Mouse (Mus musculus): ENCODE results near the gene B3galt1.

The B3galt1 gene

GRCm38 (mm10) chr2:67751585-67751984 lies 185.9 kb downstream of the B3galt1 start:
- DNase-seq, result no peak

GRCm38 (mm10) chr2:67756507-67756906 lies 190.8 kb downstream of the B3galt1 start:
- no peak for DNase-seq

- no peak for DNase-seq
These were observed 221.9 kb downstream of the B3galt1 start for GRCm38 (mm10) chr2:67787536-67787935.

GRCm38 (mm10) chr2:67797561-67797960 lies 231.9 kb downstream of the B3galt1 start:
- DNase-seq, result no peak

GRCm38 (mm10) chr2:67799981-67800380 lies 234.3 kb downstream of the B3galt1 start:
- DNase-seq, result no peak

- DNase-seq, result no peak
These were observed 250.5 kb downstream of the B3galt1 start for GRCm38 (mm10) chr2:67816149-67816548.

GRCm38 (mm10) chr2:67818014-67818413 lies 252.3 kb downstream of the B3galt1 start:
- DNase-seq, result no peak

- DNase-seq, result no peak
These were observed 256.7 kb downstream of the B3galt1 start for GRCm38 (mm10) chr2:67822360-67822759.

GRCm38 (mm10) chr2:67827697-67828096 lies 262.0 kb downstream of the B3galt1 start:
- DNase-seq, result no peak

GRCm38 (mm10) chr2:67829055-67829915 lies 263.6 kb downstream of the B3galt1 start:
- no peak for DNase-seq

- DNase-seq, result no peak
These were observed 282.1 kb downstream of the B3galt1 start for GRCm38 (mm10) chr2:67847806-67848205.

GRCm38 (mm10) chr2:67850725-67851124 lies 285.1 kb downstream of the B3galt1 start:
- DNase-seq, result no peak

- DNase-seq, result no peak
These were observed 292.7 kb downstream of the B3galt1 start for GRCm38 (mm10) chr2:67858340-67858739.

- DNase-seq, result no peak
These were observed 293.3 kb downstream of the B3galt1 start for GRCm38 (mm10) chr2:67859004-67859403.

- DNase-seq, result no peak
These were observed 307.7 kb downstream of the B3galt1 start for GRCm38 (mm10) chr2:67873368-67873767.

GRCm38 (mm10) chr2:67879836-67880235 lies 314.2 kb downstream of the B3galt1 start:
- DNase-seq, result no peak

- no peak for DNase-seq
These were observed 316.1 kb downstream of the B3galt1 start for GRCm38 (mm10) chr2:67881713-67882281.

GRCm38 (mm10) chr2:67897956-67898689 lies 332.5 kb downstream of the B3galt1 start:
- DNase-seq, result peak; percentile 14

- DNase-seq, result no peak
These were observed 335.9 kb downstream of the B3galt1 start for GRCm38 (mm10) chr2:67901574-67901973.

GRCm38 (mm10) chr2:67902651-67903292 lies 337.1 kb downstream of the B3galt1 start:
- DNase-seq, result no peak

- no peak for DNase-seq
These were observed 338.1 kb downstream of the B3galt1 start for GRCm38 (mm10) chr2:67903769-67904168.

GRCm38 (mm10) chr2:67931994-67932393 lies 366.3 kb downstream of the B3galt1 start:
- no peak for DNase-seq

- peak; percentile 20 for DNase-seq
These were observed 382.7 kb downstream of the B3galt1 start for GRCm38 (mm10) chr2:67948408-67948807.
